Mouse (Mus musculus): Measurements from ENCODE around the gene Gm2007. TPM values are rescaled to one million over a fixed set of nuclear protein-coding genes. Genes with fewer than 3 reads are reported as not detected.

The Gm2007 gene
- not detected in 4 replicates for total RNA-seq (2023)

DNA sequence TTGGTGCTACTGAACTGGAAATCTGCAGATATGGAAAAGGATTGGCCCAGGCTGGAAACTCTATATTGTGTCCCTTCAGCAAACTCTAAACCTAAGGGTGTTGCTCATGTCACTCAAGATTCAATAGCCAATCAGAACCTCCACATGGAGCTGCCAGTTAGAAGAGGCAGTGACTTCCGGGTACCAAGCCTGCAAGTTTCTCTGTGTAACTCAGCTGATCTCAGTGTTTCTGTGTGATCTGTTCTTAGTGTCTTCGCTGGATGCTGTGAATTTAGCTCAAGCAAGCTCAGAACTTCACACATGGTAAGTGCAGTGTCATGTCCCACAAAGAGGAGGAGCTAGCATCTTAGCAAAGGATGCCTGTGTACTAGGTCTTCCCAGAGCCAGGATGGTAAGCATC is at the start of gene Gm2007:
Gene Gm2007, plus strand, starts transcription at position 301 of the 400 bp plus-strand sequence.

DNA sequence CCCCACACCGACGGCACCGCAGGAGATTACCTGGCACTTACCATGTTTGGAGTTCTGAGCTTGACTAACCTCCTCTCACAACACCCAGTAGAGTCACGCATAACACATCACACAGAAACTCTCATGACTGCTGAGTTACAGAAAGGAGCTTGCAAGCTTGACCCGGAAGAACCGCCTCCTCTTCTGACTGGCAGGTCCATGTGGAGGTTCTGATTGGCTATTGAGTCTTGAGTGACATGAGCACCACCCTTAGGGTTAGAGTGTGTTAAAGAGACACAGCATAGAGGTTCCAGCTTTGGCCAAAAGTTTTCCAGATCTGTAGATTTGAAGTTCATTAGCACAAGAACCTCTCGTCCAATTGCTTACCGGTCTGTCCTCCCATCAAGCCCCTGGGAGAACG is 37.8 kb upstream of the Gm2007 start, which contains the start of gene Zfp969:
Gene Zfp969, minus strand, starts transcription at position 101 of the 400 bp plus-strand sequence.

DNA sequence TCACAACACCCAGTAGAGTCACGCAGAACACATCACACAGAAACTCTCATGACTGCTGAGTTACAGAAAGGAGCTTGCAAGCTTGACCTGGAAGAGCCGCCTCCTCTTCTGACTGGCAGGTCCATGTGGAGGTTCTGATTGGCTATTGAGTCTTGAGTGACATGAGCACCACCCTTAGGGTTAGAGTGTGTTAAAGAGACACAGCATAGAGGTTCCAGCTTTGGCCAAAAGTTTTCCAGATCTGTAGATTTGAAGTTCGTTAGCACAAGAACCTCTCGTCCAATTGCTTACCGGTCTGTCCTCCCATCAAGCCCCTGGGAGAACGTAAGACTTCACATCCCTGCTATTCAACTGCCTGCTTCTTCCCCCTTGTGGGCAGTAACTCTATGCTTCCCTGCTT is 59.7 kb downstream of the Gm2007 start, which contains the start of gene Gm14288:
Gene Gm14288, minus strand, starts transcription at position 101 of the 400 bp plus-strand sequence.

Other genes with a start within 250 kb of the Gm2007 start
- gene Gm11007, start 97.6 kb upstream of the Gm2007 start, total RNA-seq (2023), result not detected in 4 replicates
- 0.45 TPM in 1 of 4 replicates, not detected in the others for gene Zfp969, start 37.9 kb upstream of the Gm2007 start, total RNA-seq (2023)
- gene Gm14288, start 59.6 kb downstream of the Gm2007 start, total RNA-seq (2023), result 1.2 to 2.6 TPM (median 1.5 TPM) in 3 of 4 replicates, not detected in the other
- 0.64 to 7.5 TPM (median 3.7 TPM) in 3 of 4 replicates, not detected in the other for gene Gm6710, start 127.7 kb downstream of the Gm2007 start, total RNA-seq (2023)
- gene Zfp966, start 189.6 kb downstream of the Gm2007 start, total RNA-seq (2023), result 1.3 to 3.1 TPM (median 2.2 TPM) in 4 replicates
- gene Gm2026, start 223.8 kb downstream of the Gm2007 start, total RNA-seq (2023), result 1.6 to 5.7 TPM (median 3.7 TPM) in 4 replicates